Mouse (Mus musculus): ENCODE results near the gene 9430038I01Rik. TPM values are rescaled to one million over a fixed set of nuclear protein-coding genes. Genes with fewer than 3 reads are reported as not detected.
"Not testable (repeated sequence)": the region's sequence is repeated elsewhere in the genome, so short reads cannot be mapped to it uniquely, and the experiment has no call there.

9430038I01Rik gene
- total RNA-seq (2017), result 17.6 and 20.9 TPM in 2 replicates

- ATAC-seq (ENCODE audit: extremely low read depth, insufficient number of reproducible peaks, low FRiP score, poor library complexity, severe bottlenecking), result peak; percentile 87
Measured at GRCm38 (mm10) chr7:137410337-137411197, at the start of gene 9430038I01Rik. 9430038I01Rik (minus strand) TSS chr7:137410762.

- no peak for ATAC-seq (ENCODE audit: extremely low read depth, insufficient number of reproducible peaks, low FRiP score, poor library complexity, severe bottlenecking)
Measured at GRCm38 (mm10) chr7:137445321-137445720, 34.8 kb upstream of the 9430038I01Rik start.

- ATAC-seq (ENCODE audit: extremely low read depth, insufficient number of reproducible peaks, low FRiP score, poor library complexity, severe bottlenecking), result no peak
Measured at GRCm38 (mm10) chr7:137442951-137443350, 32.4 kb upstream of the 9430038I01Rik start.

GRCm38 (mm10) chr7:137438962-137439361 lies 28.4 kb upstream of the 9430038I01Rik start:
- not testable (repeated sequence) for ATAC-seq (ENCODE audit: extremely low read depth, insufficient number of reproducible peaks, low FRiP score, poor library complexity, severe bottlenecking)

- no peak for ATAC-seq (ENCODE audit: extremely low read depth, insufficient number of reproducible peaks, low FRiP score, poor library complexity, severe bottlenecking)
Measured at GRCm38 (mm10) chr7:137438179-137438550, 27.6 kb upstream of the 9430038I01Rik start.

DNA sequence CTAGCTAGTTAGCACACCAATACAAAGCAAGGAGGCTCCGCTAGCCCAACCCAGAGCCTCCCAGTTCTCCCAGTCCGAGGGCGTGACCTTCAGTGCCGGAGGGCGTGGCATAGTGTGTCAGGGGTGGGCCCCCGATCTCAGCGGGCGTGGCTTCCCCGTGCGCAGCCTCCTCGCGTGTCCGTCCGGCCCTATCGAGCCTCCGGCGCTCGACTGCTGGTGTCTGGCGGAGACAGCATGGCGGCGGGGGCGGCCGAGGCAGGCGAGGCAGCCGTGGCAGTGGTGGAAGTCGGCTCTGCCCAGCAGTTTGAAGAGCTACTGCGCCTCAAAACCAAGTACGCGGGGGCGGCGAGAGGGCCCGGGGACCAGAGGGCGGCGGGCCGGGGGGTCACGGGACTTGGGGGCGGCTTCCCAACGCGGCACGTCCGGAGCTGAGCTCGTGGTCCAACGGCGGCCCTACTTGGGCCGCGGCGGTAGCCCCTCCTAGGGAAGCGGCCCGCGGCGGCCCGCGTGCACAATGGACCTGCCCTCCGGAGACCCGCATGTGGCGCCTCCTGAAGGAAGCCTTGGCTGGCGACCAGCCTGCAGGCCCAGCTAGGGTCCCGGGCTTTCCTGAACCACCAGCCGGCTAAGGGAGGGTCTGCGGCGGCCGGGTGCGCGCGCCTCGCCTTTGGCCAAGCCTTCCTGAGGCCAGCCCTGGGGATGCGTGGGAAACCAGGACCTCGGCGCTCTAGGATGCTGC lies 27.0 kb upstream of the 9430038I01Rik start, which contains the start of gene Glrx3:
TSS of gene Glrx3 (plus strand) at position 175 of the 739 bp plus-strand sequence.
- peak; percentile 98 for ATAC-seq (ENCODE audit: extremely low read depth, insufficient number of reproducible peaks, low FRiP score, poor library complexity, severe bottlenecking)

DNA sequence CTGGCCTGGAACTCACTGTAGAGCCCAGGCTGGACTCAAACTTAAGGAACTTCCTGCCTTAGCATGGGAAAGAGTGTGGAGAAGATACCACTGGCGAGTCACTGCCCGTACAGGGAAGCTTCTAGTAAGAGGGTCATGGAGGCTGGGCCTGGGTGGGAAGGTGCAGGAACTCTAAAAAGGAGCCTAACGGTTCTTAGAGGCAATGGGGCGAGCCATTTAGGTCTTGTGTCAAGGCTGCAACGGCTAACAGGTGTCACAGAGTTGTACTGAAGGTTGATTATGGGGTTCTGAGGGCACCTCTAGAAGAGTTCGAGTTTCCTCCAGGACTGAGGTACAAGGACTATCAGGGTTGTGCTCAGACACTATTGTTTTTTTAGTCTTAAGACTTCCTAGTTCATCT lies 26.3 kb upstream of the 9430038I01Rik start:
- no peak for ATAC-seq (ENCODE audit: extremely low read depth, insufficient number of reproducible peaks, low FRiP score, poor library complexity, severe bottlenecking)

DNA sequence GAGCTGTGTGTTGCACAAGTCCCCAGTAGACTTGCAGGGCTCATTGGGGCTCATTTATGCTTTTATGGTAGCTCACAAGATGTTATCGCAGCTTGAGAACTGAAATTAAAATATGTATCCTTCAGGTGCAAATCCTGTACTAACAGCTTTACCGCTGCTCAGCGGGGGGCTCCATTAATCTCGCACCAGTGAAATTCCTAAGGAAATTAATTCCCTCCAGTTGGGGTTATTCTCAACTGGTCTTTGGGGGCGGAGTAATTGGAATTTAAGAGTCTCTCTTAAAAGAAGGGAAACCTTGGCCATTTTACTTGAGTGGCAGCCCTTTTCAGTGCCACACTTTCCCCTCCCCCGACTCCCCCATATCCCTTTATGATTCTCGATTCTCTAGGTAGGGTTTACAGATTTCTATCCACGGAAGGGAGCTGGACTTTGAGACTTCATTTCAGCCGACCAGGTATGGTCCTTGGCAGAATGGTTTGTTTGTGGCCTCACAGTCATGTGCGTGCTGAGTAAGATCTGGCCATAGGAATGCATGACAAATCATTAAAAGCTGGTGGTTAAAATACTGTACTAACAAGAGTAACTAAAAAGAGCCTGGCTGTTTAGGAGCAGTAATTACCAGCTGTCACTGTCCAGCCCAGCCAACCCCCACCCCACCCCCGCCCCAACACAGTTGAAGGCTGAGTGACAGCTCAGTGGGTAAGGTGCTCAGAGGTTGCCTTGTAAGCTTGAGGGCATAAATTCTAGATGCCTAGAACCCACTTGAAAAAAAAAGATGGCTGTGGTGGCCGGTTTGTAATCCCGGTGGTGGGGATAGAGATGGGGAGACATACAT lies 21.4 kb upstream of the 9430038I01Rik start:
- ATAC-seq (ENCODE audit: extremely low read depth, insufficient number of reproducible peaks, low FRiP score, poor library complexity, severe bottlenecking), result no peak

DNA sequence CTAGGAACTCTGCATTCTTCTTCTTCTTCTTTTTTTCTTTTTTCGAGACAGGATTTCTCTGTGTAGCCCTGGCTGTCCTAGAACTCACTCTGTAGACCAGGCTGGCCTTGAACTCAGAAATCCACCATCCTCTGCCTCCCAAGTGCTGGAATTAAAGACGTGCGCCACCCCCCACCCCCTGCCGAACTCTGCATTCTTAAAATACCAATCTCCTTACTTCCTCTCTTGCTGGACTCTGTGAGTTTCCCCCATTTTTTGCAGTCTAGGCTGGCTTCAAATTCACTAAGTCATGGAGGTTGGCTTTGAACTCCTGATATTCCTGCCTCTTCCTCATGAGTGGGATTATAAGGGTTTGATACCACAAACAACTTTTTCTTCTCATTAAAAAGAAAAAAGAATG lies 16.1 kb upstream of the 9430038I01Rik start:
- ATAC-seq (ENCODE audit: extremely low read depth, insufficient number of reproducible peaks, low FRiP score, poor library complexity, severe bottlenecking), result no peak

DNA sequence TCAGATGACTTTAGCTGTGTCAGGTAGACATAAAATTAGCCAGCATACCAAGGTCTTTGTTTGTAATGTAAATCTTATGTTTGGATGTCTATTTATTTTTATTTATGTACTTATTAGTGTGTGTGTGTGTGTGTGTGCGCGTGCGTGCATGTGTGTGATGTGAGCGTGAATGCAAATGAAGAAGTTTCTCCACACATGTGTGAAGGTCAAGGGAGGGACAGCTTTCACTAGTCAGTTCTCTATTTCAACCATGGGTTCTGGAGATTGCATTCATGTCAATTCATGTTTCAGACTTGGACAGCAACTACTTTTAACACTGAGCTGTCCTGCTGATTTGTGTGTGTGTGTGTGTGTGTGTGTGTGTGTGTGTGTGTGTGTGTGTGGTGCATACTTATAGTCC lies 10.7 kb upstream of the 9430038I01Rik start:
- no peak for ATAC-seq (ENCODE audit: extremely low read depth, insufficient number of reproducible peaks, low FRiP score, poor library complexity, severe bottlenecking)

DNA sequence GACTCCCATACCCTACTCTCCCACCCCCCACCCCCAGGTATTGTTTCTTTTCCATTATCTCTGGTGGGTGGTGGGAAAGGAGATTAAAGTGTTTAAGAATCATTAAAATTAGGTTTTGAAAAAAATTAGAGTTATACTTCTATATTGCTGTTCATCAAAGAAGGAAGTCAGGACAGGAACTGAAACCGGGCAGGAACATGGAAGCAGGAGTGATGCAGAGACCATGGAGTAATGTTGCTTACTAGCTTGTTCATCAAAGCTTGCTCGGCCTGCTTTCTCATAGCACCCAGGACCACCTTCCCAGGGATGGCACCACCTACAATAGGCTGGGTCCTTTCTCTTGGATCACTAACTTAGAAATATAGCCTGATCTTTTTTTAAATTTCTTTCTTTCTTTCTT lies 10.0 kb upstream of the 9430038I01Rik start:
- no peak for ATAC-seq (ENCODE audit: extremely low read depth, insufficient number of reproducible peaks, low FRiP score, poor library complexity, severe bottlenecking)

DNA sequence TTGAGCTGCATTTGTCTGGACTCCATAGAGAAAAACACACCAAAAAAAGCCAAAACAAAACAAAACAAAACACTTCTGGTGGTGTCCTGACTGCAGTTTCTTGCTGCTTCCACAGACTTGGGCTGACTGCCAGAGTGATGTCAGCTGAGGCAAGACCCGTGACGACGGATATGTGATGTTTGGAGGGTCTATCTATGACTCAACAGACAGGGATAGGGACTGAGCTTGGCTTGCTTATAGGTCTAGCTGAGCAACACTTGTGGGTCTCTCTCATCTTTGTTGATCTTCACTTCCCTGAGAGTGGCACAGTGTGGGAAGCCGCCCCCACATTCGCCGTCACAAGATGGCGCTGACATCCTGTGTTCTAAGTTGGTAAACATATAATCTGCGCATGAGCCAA lies 4.1 kb upstream of the 9430038I01Rik start:
- ATAC-seq (ENCODE audit: extremely low read depth, insufficient number of reproducible peaks, low FRiP score, poor library complexity, severe bottlenecking), result no peak

- peak; percentile 16; the same call in 1 of the 2 replicates for ATAC-seq (ENCODE audit: extremely low read depth, insufficient number of reproducible peaks, low FRiP score, poor library complexity, severe bottlenecking)
Measured at GRCm38 (mm10) chr7:137407428-137408058, 3.0 kb downstream of the 9430038I01Rik start.

DNA sequence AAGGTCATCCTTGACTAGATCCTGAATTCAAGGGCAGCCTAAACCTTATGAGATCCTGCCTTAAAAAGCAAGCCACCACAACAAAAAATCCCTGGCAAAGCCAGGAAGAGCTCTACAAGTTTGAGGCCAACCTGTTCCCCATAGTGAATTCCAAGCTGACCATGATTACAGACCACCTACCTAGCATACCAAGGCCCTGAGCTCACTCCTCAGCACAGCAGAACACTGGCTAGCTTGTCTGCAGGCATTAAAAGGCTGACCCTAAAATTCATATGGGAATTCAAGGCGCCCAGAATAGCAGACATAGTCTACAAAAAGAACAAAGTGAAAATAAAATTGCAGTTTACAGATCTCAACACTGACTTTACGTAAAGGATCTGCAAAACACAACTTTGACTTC lies 6.4 kb downstream of the 9430038I01Rik start:
- no peak for ATAC-seq (ENCODE audit: extremely low read depth, insufficient number of reproducible peaks, low FRiP score, poor library complexity, severe bottlenecking)

- ATAC-seq (ENCODE audit: extremely low read depth, insufficient number of reproducible peaks, low FRiP score, poor library complexity, severe bottlenecking), result no peak
Measured at GRCm38 (mm10) chr7:137398973-137399372, 11.6 kb downstream of the 9430038I01Rik start.

GRCm38 (mm10) chr7:137397361-137397910 lies 13.1 kb downstream of the 9430038I01Rik start:
- no peak for ATAC-seq (ENCODE audit: extremely low read depth, insufficient number of reproducible peaks, low FRiP score, poor library complexity, severe bottlenecking)

DNA sequence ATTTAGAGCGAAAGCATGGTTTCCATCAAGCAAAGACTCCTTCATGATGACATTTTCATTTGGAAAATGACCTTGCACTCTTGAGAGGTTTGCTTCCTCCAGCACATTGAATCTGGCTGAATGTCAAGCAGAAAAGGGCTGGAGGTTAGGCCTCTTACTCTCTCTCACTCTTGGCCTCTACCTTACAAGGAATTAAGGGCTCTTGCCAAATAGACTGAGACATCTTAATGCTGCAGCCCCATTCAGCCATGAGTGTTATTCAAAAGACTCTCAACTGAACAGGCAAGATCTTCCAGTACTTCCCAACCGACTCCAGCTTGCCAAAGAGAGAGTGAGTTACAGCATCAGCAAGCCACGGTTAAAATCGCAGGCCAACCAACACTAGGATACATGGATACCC lies 15.1 kb downstream of the 9430038I01Rik start:
- no peak for ATAC-seq (ENCODE audit: extremely low read depth, insufficient number of reproducible peaks, low FRiP score, poor library complexity, severe bottlenecking)

- ATAC-seq (ENCODE audit: extremely low read depth, insufficient number of reproducible peaks, low FRiP score, poor library complexity, severe bottlenecking), result no peak
Measured at GRCm38 (mm10) chr7:137387863-137388262, 22.7 kb downstream of the 9430038I01Rik start.

Data from neutrophil, adult 5-6 weeks (primary cell).